Mouse (Mus musculus) thymus, adult 18-20 months (tissue): ENCODE measurements at regions not wholly inside any gene's neighbourhood (a gene's known extent, or its start where the extent isn't known, plus 50 kb on each side); places are given as distances from the start of the nearest gene placed in this dataset.

ENCODE experiments used
- DNase-seq, 2 experiments: peaks; one replicate each; pipeline ENCODE4 v3.0.0; 2022; ENCODE audit warnings: mixed read lengths in 2 of 2

DNA sequence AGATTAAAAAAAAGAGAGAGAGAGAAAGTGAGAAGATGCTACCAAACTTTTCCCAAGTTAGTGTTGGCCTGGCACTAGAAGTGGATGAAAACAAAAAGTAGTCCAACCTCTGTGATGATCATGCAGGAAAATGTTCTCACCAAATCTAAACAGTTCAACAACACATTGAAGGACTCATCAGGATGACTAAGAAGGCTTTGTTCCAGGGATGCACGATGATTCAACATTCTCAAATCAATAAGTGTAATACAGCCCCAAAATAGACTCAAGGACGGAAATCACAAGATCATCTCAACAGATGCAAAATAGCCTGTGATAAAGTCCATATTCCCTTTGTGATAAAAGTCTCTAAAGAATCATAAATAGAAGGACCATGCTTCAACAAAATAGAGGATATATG, 106.3 kb downstream of the Cysltr2 start:
- no peak for DNase-seq

DNA sequence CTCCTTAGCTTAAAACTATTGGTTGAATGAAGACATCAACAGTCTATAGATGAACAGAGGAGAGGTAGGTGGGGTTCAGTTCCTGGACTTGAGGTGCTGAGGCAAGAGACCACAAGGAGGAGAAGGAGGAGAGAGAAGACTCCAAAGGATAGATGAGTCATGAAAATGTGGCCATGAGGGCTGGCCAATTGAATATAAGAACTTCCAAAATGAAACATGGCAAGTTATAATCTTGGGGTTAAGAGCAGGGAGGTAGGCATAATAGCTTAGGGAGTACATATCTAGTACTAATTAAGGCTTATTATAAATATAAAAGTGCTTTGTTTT, 109.9 kb downstream of the Cysltr2 start:
- no peak for DNase-seq

- peak in 1 of 2 experiments; percentile 19 for DNase-seq
Observed at GRCm38 (mm10) chr14:72938382-72939066, 110.4 kb downstream of the Cysltr2 start.

- DNase-seq = no peak
Observed at GRCm38 (mm10) chr14:72933598-72933997, 115.3 kb downstream of the Cysltr2 start.

GRCm38 (mm10) chr14:72932296-72932695, 116.6 kb downstream of the Cysltr2 start:
- no peak for DNase-seq

- DNase-seq = no peak
Observed at GRCm38 (mm10) chr14:72901171-72901926, 147.6 kb downstream of the Cysltr2 start.

- no peak for DNase-seq
Observed at GRCm38 (mm10) chr14:72899630-72900029, 149.3 kb downstream of the Cysltr2 start.

GRCm38 (mm10) chr14:72892316-72892715, 156.6 kb downstream of the Cysltr2 start:
- no peak for DNase-seq

DNA sequence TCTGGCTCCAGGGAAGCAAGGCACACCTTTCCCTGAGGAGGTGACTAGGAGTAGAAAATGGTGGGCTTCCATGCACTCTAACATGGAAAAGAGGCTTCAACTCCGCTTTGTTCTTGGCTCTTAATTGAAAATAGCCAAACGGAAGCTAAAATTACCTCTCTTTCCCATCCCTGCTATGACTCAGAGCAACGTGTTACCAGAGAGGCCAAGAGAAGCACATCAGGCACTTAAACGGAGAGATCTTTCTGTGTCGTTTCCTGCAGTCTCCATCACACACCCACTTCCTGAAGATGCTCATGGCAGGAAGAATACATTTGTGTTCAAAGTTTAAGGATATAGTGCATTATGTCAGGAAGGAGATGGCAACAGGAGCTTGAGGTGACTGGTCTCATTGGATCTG, 159.3 kb downstream of the Cysltr2 start:
- DNase-seq = no peak

DNA sequence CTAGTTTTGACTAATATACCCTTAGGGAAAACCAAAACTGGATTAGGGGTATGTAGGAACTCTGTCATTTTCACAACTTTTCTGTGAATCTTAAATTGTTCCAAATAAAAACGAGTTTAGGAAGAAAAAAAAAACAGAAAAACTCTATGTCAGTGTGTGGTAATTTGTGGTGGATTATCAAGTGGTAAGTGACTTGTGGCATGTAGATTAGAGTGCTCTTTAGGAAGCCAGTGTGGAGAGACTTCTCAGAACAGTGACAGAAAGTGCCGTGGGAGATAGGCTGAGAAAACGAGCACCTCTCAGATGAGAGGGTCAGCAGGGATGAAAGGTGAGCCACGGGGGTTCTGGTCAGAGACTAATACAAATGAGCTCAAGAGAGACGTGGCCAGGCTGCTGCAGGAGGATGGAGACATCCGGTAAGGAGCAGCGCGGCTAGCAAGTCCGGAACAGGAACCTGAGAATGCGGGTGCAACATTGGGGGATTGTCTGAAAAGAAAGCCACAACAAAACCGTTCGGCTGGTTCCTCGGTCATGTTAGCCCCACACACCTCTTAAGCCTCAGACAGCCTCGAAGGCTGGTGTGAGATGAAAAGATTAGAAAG, 161.3 kb downstream of the Cysltr2 start:
- DNase-seq = no peak

DNA sequence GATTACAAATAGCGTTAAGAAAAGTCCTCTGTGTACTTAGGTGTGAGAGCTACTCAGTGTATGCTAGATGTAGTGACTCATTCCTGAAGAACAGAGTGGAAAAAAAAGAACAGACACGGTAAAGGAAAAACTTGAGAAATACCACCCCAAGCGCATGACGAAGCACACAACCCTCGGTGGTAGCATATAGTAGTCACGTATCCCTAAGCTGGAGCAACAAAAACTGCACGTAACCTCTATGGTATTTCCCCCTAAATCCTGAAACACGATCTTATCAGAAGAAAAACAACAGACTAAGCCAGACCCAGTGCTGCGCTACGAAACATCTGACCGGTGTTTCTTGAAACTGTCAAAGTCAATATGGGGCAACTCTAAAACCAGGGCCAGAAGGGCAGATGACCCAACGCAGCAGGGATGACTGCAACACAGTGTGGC, 162.0 kb downstream of the Cysltr2 start:
- DNase-seq = no peak

GRCm38 (mm10) chr14:72885824-72886223, 163.1 kb downstream of the Cysltr2 start:
- DNase-seq = no peak

- DNase-seq = no peak
Observed at GRCm38 (mm10) chr14:72884561-72884960, 164.4 kb downstream of the Cysltr2 start.

- no peak for DNase-seq
Observed at GRCm38 (mm10) chr14:72877132-72877531, 167.3 kb upstream of the Fndc3a start.

- DNase-seq = no peak
Observed at GRCm38 (mm10) chr14:72873494-72873893, 163.7 kb upstream of the Fndc3a start.

DNA sequence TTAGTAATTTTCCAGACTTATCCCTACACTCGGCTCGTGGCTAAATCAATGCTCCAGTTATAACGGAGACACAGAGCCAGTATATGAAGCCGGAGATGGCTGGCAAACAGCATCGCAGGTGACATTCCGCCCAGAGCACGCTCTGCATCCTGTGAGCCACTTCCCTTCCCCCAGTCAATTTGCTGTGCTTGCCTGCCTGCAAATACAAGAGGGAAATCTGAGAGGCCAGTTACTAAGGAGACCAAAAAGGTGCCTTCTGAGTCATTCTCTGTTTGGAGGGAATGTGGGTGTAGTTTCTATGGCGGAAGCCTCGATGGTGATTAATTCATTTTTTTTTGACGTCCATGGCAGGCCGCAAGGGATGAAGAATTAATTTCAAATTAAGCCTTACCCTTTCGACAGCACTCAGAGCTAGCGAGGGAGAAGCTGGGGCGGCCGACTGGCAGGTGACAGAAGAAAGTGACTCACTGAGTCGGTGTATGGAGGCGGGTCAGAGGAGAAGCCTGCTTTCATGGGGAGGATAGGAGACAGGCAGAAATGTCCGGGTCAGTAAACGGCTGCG, 159.5 kb upstream of the Fndc3a start:
- no peak for DNase-seq

GRCm38 (mm10) chr14:72866896-72867295, 157.1 kb upstream of the Fndc3a start:
- DNase-seq = no peak

- no peak for DNase-seq
Observed at GRCm38 (mm10) chr14:72865531-72865930, 155.7 kb upstream of the Fndc3a start.

DNA sequence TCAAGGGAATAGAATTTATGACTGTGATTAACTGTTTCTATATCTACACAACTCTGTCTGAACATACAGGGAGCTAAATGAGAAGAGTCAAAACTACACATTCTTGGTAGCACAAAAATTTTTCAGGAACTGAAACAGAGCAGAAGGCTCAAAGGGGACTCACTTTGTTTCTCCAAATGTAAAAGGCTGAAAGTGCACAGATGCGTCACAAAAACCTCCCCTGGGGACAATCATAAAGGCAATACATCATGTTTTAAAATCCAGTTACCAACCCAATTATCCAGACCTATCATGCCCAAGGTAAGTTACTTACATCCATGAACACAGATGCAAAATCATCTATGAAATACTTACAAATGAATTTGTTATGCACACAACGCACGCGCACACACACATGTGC, 155.0 kb upstream of the Fndc3a start:
- no peak for DNase-seq

DNA sequence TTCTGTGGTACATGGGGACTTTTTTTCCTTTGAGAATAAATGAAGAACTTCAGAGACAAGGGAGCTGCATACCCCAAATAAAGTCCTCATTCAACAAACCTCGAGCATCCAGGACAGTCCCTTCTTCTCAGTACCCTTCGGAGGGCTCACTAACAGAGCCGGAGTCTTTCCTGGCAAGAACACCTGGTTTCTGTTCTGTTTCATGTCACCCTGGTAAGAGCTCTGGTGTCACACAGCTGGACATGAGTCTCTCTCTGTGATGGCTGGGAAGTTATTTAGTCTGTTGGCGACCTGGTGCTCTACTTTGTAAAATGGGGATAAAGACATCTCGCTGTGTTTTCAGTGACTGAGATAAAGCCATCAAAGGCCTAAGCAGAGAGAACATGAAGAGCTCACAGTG, 154.3 kb upstream of the Fndc3a start:
- DNase-seq = no peak

- DNase-seq = peak in 1 of 2 experiments; percentile 3
Observed at GRCm38 (mm10) chr14:72862806-72863526, 153.2 kb upstream of the Fndc3a start.

DNA sequence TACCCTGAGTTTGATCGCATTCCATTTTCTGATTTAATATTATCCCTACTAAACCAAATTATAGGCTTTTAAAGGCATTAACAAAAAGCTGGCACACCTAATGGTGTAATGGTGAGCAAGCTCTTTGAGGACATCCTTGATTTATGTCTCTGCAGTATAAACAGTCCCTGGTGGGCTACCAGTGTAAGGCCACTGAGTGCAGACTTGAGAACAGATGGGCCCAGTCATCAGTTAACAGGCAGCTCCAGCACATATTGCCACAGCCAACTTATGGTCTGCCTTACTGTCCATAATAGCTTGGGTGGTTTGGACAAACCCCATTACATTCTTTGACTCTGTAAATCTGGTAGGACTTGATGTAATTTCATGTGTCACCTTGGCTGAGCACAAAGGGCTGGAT, 144.4 kb upstream of the Fndc3a start:
- DNase-seq = no peak

GRCm38 (mm10) chr14:72853104-72853503, 143.3 kb upstream of the Fndc3a start:
- no peak for DNase-seq
